Mouse (Mus musculus): ENCODE data around the gene Ahrr. TPM values are rescaled to one million over a fixed set of nuclear protein-coding genes. Genes with fewer than 3 reads are reported as not detected.

Ahrr gene
- polyA plus RNA-seq, 1 experiment from 2014 or later = 1.3 TPM

- H3K36me3 ChIP-seq = no peaks in the 10 kb centered on the region
- ATAC-seq (replicated peaks; ENCODE audit: insufficient number of reproducible peaks, insufficient read depth, low FRiP score, low read depth) = no peak
- H3K27ac ChIP-seq = no peak overlapping the region
- H3K4me1 ChIP-seq (replicated peaks) = no peaks in the 10 kb centered on the region
- WGBS = 63% methylated on average over 7 of the region's 7 CpGs
- no peak overlapping the region for H3K4me3 ChIP-seq
- no peak overlapping the region for H3K4me2 ChIP-seq
- no peaks in the 10 kb centered on the region for H3K27me3 ChIP-seq
- no peaks in the 10 kb centered on the region for H3K9me3 ChIP-seq (replicated peaks)
- no peak overlapping the region for H3K9ac ChIP-seq
These were observed 54.6 kb downstream of the Ahrr start for GRCm38 (mm10) chr13:74237574-74237973.

GRCm38 (mm10) chr13:74220659-74221058 is 71.5 kb downstream of the Ahrr start:
- no peak overlapping the region for H3K4me3 ChIP-seq
- no peak for ATAC-seq (replicated peaks; ENCODE audit: insufficient number of reproducible peaks, insufficient read depth, low FRiP score, low read depth)
- no peaks in the 10 kb centered on the region for H3K4me1 ChIP-seq (replicated peaks)
- H3K4me2 ChIP-seq = no peak overlapping the region
- no peak overlapping the region for H3K9ac ChIP-seq
- H3K27me3 ChIP-seq = no peaks in the 10 kb centered on the region
- no peaks in the 10 kb centered on the region for H3K9me3 ChIP-seq (replicated peaks)
- H3K27ac ChIP-seq = no peak overlapping the region
- WGBS = 25% methylated on average over 1 of the region's 1 CpGs
- no peaks in the 10 kb centered on the region for H3K36me3 ChIP-seq

- WGBS = 70% methylated on average over 3 of the region's 3 CpGs
- ATAC-seq (replicated peaks; ENCODE audit: insufficient number of reproducible peaks, insufficient read depth, low FRiP score, low read depth) = no peak
- H3K9me3 ChIP-seq (replicated peaks) = no peaks in the 10 kb centered on the region
- H3K4me2 ChIP-seq = no peak overlapping the region
- H3K27me3 ChIP-seq = no peaks in the 10 kb centered on the region
- no peak overlapping the region for H3K9ac ChIP-seq
- H3K36me3 ChIP-seq = no peaks in the 10 kb centered on the region
- H3K27ac ChIP-seq = no peak overlapping the region
- H3K4me1 ChIP-seq (replicated peaks) = no peaks in the 10 kb centered on the region
- H3K4me3 ChIP-seq = no peak overlapping the region
These were observed 73.7 kb downstream of the Ahrr start for GRCm38 (mm10) chr13:74218441-74218840.

GRCm38 (mm10) chr13:74208986-74209345 is 83.2 kb downstream of the Ahrr start:
- no peaks in the 10 kb centered on the region for H3K9me3 ChIP-seq (replicated peaks)
- ATAC-seq (replicated peaks; ENCODE audit: insufficient number of reproducible peaks, insufficient read depth, low FRiP score, low read depth) = peak; percentile 39; the same call in 1 of the 2 replicates
- H3K4me1 ChIP-seq (replicated peaks) = peaks cover 15% of the 10 kb centered on the region
- 0 out of 2 replicates have a peak, but pooled peaks cover 10% of the 10 kb centered on the region for H3K27me3 ChIP-seq
- H3K4me2 ChIP-seq = peak overlapping the region; percentile 77
- WGBS = 15% methylated on average over 12 of the region's 12 CpGs
- peak overlapping the region; percentile 73 for H3K4me3 ChIP-seq
- peaks cover 11% of the 10 kb centered on the region; the same call in 1 of the 2 replicates for H3K36me3 ChIP-seq
- H3K9ac ChIP-seq = peak overlapping the region; percentile 80
- peak overlapping the region; percentile 96 for H3K27ac ChIP-seq

- Histone ChIP-seq H3K9me3 (replicated peaks) (no peaks in the 10 kb centered on the region), H3K4me1 (replicated peaks) (peaks cover 15% of the 10 kb centered on the region), H3K4me2 (peak within 1 kb of the TSS; percentile 77), H3K9ac (peak within 1 kb of the TSS; percentile 80), H3K27me3 (0 out of 2 replicates have a peak, but pooled peaks cover 10% of the 10 kb centered on the region), H3K27ac (peak within 1 kb of the TSS; percentile 96), H3K4me3 (peak within 1 kb of the TSS; percentile 73), H3K36me3 (peaks cover 16% of the 10 kb centered on the region; the same call in 1 of the 2 replicates)
- peak; percentile 90 for ATAC-seq (replicated peaks; ENCODE audit: insufficient number of reproducible peaks, insufficient read depth, low FRiP score, low read depth)
- under 1% methylated on average over 39 of the region's 39 CpGs for WGBS
These were observed 83.7 kb downstream of the Ahrr start, which contains the start of gene Exoc3 for GRCm38 (mm10) chr13:74208317-74208985. Gene Exoc3, minus strand, starts transcription at chr13:74208732.

- no peak overlapping the region for H3K27ac ChIP-seq
- 75% methylated on average over 3 of the region's 3 CpGs for WGBS
- no peaks in the 10 kb centered on the region for H3K9me3 ChIP-seq (replicated peaks)
- H3K4me1 ChIP-seq (replicated peaks) = no peaks in the 10 kb centered on the region
- peaks cover 42% of the 10 kb centered on the region for H3K36me3 ChIP-seq
- H3K4me2 ChIP-seq = no peak overlapping the region
- no peak for ATAC-seq (replicated peaks; ENCODE audit: insufficient number of reproducible peaks, insufficient read depth, low FRiP score, low read depth)
- H3K27me3 ChIP-seq = no peaks in the 10 kb centered on the region
- no peak overlapping the region for H3K4me3 ChIP-seq
- no peak overlapping the region for H3K9ac ChIP-seq
These were observed 95.7 kb downstream of the Ahrr start for GRCm38 (mm10) chr13:74196451-74196850.

GRCm38 (mm10) chr13:74192613-74193012 is 99.5 kb downstream of the Ahrr start:
- peaks cover 42% of the 10 kb centered on the region for H3K36me3 ChIP-seq
- H3K9ac ChIP-seq = no peak overlapping the region
- H3K27me3 ChIP-seq = no peaks in the 10 kb centered on the region
- no peaks in the 10 kb centered on the region for H3K9me3 ChIP-seq (replicated peaks)
- no peaks in the 10 kb centered on the region for H3K4me1 ChIP-seq (replicated peaks)
- no peak overlapping the region for H3K4me2 ChIP-seq
- H3K27ac ChIP-seq = no peak overlapping the region
- ATAC-seq (replicated peaks; ENCODE audit: insufficient number of reproducible peaks, insufficient read depth, low FRiP score, low read depth) = no peak
- H3K4me3 ChIP-seq = no peak overlapping the region
- 83% methylated on average over 6 of the region's 6 CpGs for WGBS

GRCm38 (mm10) chr13:74183011-74183695 is 109.0 kb downstream of the Ahrr start:
- ATAC-seq (replicated peaks; ENCODE audit: insufficient number of reproducible peaks, insufficient read depth, low FRiP score, low read depth) = no peak
- H3K4me1 ChIP-seq (replicated peaks) = no peaks in the 10 kb centered on the region
- no peaks in the 10 kb centered on the region for H3K9me3 ChIP-seq (replicated peaks)
- no peak overlapping the region for H3K4me3 ChIP-seq
- H3K9ac ChIP-seq = no peak overlapping the region
- no peak overlapping the region for H3K4me2 ChIP-seq
- H3K27me3 ChIP-seq = no peaks in the 10 kb centered on the region
- peaks cover 29% of the 10 kb centered on the region for H3K36me3 ChIP-seq
- WGBS = 87% methylated on average over 5 of the region's 5 CpGs
- no peak overlapping the region for H3K27ac ChIP-seq

GRCm38 (mm10) chr13:74172036-74172435 is 120.1 kb downstream of the Ahrr start:
- no peak overlapping the region for H3K27ac ChIP-seq
- no peak overlapping the region for H3K9ac ChIP-seq
- H3K4me2 ChIP-seq = no peak overlapping the region
- no peak overlapping the region for H3K4me3 ChIP-seq
- no peaks in the 10 kb centered on the region for H3K9me3 ChIP-seq (replicated peaks)
- H3K4me1 ChIP-seq (replicated peaks) = peaks cover 2% of the 10 kb centered on the region
- no peak for ATAC-seq (replicated peaks; ENCODE audit: insufficient number of reproducible peaks, insufficient read depth, low FRiP score, low read depth)
- WGBS = 94% methylated on average over 5 of the region's 5 CpGs
- H3K36me3 ChIP-seq = peaks cover 46% of the 10 kb centered on the region
- no peaks in the 10 kb centered on the region for H3K27me3 ChIP-seq

GRCm38 (mm10) chr13:74169446-74170164 is 122.5 kb downstream of the Ahrr start:
- H3K27ac ChIP-seq = no peak overlapping the region
- ATAC-seq (replicated peaks; ENCODE audit: insufficient number of reproducible peaks, insufficient read depth, low FRiP score, low read depth) = no peak
- WGBS = 80% methylated on average over 10 of the region's 10 CpGs
- H3K4me2 ChIP-seq = no peak overlapping the region
- no peak overlapping the region for H3K9ac ChIP-seq
- H3K4me1 ChIP-seq (replicated peaks) = peaks cover 10% of the 10 kb centered on the region
- no peak overlapping the region for H3K4me3 ChIP-seq
- H3K36me3 ChIP-seq = peaks cover 45% of the 10 kb centered on the region
- H3K9me3 ChIP-seq (replicated peaks) = no peaks in the 10 kb centered on the region
- no peaks in the 10 kb centered on the region for H3K27me3 ChIP-seq

GRCm38 (mm10) chr13:74167492-74167891 is 124.6 kb downstream of the Ahrr start:
- Histone ChIP-seq H3K4me1 (replicated peaks) (peaks cover 10% of the 10 kb centered on the region), H3K4me3 (no peak overlapping the region), H3K4me2 (no peak overlapping the region; the same call in 1 of the 2 replicates), H3K9me3 (replicated peaks) (no peaks in the 10 kb centered on the region), H3K9ac (no peak overlapping the region), H3K36me3 (peaks cover 26% of the 10 kb centered on the region), H3K27me3 (no peaks in the 10 kb centered on the region), H3K27ac (no peak overlapping the region)
- ATAC-seq (replicated peaks; ENCODE audit: insufficient number of reproducible peaks, insufficient read depth, low FRiP score, low read depth) = peak; percentile 15; the same call in 1 of the 2 replicates
- 71% methylated on average over 2 of the region's 2 CpGs for WGBS
